Mouse (Mus musculus): ENCODE results near the gene Wdr13. TPM values are rescaled to one million over a fixed set of nuclear protein-coding genes. Genes with fewer than 3 reads are reported as not detected.

The Wdr13 gene
- polyA plus RNA-seq, 1 experiment: 59.1 TPM

DNA sequence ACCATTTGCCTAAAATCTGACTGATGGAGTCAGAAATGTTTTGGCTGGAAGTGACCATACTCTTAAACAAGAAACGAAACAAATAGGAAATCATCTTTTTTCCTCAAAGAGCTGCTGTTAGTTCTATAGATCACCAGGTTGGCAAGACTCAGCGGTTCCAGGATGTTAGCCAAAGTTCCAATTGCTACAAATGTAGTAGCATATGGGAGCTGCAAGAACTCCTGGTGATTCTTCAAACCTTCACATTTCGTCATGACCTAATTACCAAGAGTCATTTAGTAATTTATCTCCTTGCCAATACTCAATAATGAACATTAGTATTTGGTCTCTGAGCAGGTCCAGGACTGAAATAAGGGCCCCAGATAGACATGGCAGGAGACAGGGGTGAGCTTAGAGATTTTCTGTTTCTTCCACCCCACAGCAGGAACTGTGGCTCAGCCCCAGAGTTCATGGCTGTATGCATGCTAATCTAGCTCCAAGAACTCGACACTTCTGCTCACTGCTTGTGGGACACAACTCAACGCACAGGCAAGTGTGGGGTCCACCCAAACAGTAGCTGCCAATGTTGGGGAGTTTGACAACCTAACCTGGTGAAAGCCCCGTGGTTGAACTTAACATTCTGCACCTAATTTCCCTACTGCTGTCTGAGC lies 8.7 kb downstream of the Wdr13 start:
- Histone ChIP-seq H3K4me3 (ENCODE audit: insufficient read depth, low read length) (no peak overlapping the region), H3K4me1 (ENCODE audit: control insufficient read depth, insufficient read depth, low read length) (no peaks in the 10 kb centered on the region), H3K27ac (ENCODE audit: insufficient read depth, low read depth, low read length) (no peak overlapping the region)
- TF ChIP-seq POLR2A (IDR thresholded peaks at IDR 0.05; ENCODE audit: borderline replicate concordance, low read depth, low read length): no peak
- no peak for TF ChIP-seq CTCF (IDR thresholded peaks at IDR 0.05; ENCODE audit: low read depth, low read length)

DNA sequence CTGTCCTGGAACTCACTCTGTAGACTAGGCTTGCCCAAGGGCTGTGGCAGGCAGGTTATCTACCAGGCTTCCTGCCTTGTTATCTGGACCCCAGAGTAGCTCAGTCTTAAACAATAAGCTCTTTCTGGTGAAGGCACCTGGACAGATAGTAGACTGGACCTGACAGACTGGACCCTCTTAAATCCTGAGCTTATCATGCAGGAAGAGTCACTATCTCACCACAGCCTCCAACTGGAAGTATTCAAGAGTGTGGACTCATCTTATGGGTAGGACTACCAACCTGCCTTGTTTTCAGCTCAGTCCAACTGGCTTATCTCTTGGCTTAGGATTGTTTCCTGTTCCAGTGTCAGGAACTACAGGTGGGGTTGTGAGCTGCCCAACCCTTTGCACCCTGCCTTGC lies 15.4 kb downstream of the Wdr13 start:
- no peak for TF ChIP-seq CTCF (IDR thresholded peaks at IDR 0.05; ENCODE audit: low read depth, low read length)
- Histone ChIP-seq H3K4me1 (ENCODE audit: control insufficient read depth, insufficient read depth, low read length) (no peaks in the 10 kb centered on the region), H3K4me3 (ENCODE audit: insufficient read depth, low read length) (no peak overlapping the region), H3K27ac (ENCODE audit: insufficient read depth, low read depth, low read length) (no peak overlapping the region)

DNA sequence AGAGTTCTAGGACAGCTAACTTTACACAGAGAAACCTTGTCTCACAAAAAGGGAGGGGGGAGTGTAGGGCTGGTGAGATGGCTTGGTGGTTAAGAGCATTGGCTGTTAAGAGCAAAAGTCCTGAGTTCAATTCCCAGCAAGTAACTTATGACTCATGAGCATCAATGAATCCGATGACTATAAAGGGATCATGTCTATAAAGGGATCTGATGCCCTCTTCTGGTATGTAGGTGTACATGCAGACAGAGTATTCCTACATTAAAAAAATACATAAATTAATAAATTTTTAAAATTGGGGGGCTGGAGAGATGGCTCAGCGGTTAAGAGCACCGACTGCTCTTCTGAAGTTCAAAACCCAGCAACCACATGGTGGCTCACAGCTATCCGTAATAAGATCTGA lies 17.4 kb downstream of the Wdr13 start:
- no peaks in the 10 kb centered on the region for H3K4me1 ChIP-seq (ENCODE audit: control insufficient read depth, insufficient read depth, low read length)
- H3K27ac ChIP-seq (ENCODE audit: insufficient read depth, low read depth, low read length): no peak overlapping the region
- no peak for TF ChIP-seq POLR2A (IDR thresholded peaks at IDR 0.05; ENCODE audit: borderline replicate concordance, low read depth, low read length)
- no peak for TF ChIP-seq CTCF (IDR thresholded peaks at IDR 0.05; ENCODE audit: low read depth, low read length)
- H3K4me3 ChIP-seq (ENCODE audit: insufficient read depth, low read length): no peak overlapping the region

DNA sequence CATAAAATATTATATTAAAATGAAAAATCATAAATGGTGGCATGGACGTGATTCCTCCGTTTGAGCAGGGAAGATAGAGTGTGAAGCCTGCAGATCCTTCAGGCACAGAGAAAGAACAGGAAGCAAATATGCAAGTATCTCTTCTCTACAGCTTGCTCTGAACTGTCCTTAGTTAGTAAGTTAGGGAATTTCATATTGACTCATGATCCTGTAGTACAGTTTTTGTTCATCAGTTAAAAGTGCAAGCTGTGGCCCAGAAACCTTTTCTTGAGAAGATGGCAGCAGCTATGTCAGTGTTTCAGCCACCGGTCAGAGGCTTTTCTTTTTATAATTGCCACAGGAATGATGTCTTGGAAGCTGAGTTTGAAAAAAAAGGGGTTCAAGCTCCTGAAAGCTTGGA lies 27.7 kb downstream of the Wdr13 start:
- Histone ChIP-seq H3K4me1 (ENCODE audit: control insufficient read depth, insufficient read depth, low read length) (peaks cover 2% of the 10 kb centered on the region; the same call in 1 of the 2 replicates), H3K27ac (ENCODE audit: insufficient read depth, low read depth, low read length) (no peak overlapping the region), H3K4me3 (ENCODE audit: insufficient read depth, low read length) (no peak overlapping the region)
- TF ChIP-seq POLR2A (IDR thresholded peaks at IDR 0.05; ENCODE audit: borderline replicate concordance, low read depth, low read length): no peak
- TF ChIP-seq CTCF (IDR thresholded peaks at IDR 0.05; ENCODE audit: low read depth, low read length): no peak

DNA sequence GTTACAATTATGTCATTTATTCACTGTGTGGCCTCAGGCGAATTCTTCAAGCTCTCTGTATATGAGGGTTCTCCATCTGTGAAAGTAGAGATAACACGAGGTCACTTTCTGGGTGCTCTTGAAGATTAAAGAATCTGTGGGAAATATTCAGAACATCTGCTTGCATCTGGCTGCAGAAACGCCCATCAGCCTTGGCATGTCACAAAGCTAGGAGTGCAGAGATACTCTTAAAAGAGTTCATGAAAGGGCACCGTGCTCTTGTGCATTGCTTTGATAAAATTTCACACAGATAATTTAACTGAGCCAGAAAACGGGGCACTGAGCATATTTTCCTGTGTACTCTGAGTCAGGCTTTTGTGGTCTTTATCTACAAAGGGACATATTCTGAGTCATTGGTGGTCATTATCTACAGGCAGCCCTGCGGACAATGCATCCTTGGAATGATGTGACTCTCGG lies 30.5 kb downstream of the Wdr13 start:
- TF ChIP-seq CTCF (IDR thresholded peaks at IDR 0.05; ENCODE audit: low read depth, low read length): no peak
- no peak for TF ChIP-seq POLR2A (IDR thresholded peaks at IDR 0.05; ENCODE audit: borderline replicate concordance, low read depth, low read length)
- Histone ChIP-seq H3K4me1 (ENCODE audit: control insufficient read depth, insufficient read depth, low read length) (peaks cover 7% of the 10 kb centered on the region; the same call in 1 of the 2 replicates), H3K4me3 (ENCODE audit: insufficient read depth, low read length) (no peak overlapping the region), H3K27ac (ENCODE audit: insufficient read depth, low read depth, low read length) (no peak overlapping the region)

DNA sequence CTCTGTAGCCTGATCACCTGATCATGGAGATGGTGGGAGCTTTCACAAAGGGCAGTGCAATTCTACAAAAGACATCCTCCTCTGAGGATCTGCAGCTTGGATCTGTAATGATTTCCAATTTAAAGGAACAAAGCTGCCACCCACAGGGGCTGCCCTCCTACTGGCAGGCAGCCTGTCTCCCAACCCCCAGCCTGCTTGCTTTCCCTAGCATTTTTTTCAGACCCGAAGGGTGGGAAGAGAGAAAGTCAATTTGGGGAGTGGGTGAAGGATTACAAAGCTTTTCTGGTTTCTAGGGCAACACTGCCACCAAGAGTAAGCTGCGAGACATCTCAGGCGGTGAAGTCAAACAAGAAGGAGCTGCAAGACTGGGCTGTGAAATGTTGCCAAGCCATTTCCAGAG lies 31.7 kb downstream of the Wdr13 start:
- no peak overlapping the region for H3K27ac ChIP-seq (ENCODE audit: insufficient read depth, low read depth, low read length)
- TF ChIP-seq POLR2A (IDR thresholded peaks at IDR 0.05; ENCODE audit: borderline replicate concordance, low read depth, low read length) (no peak), CTCF (IDR thresholded peaks at IDR 0.05; ENCODE audit: low read depth, low read length) (no peak)
- no peak overlapping the region for H3K4me3 ChIP-seq (ENCODE audit: insufficient read depth, low read length)
- H3K4me1 ChIP-seq (ENCODE audit: control insufficient read depth, insufficient read depth, low read length): peaks cover 7% of the 10 kb centered on the region; the same call in 1 of the 2 replicates

DNA sequence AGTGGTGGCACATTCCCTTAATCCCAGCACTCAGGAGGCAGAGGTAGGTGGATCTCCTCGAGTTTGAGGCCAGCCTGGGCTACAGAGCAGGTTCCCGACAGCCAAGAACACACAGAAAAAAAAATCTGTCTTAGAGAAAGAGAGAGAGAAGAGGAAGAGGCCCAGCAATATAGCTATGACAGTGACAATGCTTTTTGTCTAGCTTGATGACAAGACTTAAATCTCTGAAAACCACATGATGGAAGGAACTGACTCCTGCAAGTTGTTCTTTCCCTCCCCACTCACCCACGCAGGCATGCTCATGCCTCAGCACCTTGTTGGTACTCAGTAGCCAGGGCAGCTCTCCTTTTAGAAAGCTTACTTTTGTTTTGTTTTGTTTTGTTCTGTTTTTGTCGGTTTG lies 33.3 kb downstream of the Wdr13 start:
- no peak for TF ChIP-seq CTCF (IDR thresholded peaks at IDR 0.05; ENCODE audit: low read depth, low read length)
- TF ChIP-seq POLR2A (IDR thresholded peaks at IDR 0.05; ENCODE audit: borderline replicate concordance, low read depth, low read length): no peak
- peak overlapping the region; percentile 63 for H3K27ac ChIP-seq (ENCODE audit: insufficient read depth, low read depth, low read length)
- no peak overlapping the region for H3K4me3 ChIP-seq (ENCODE audit: insufficient read depth, low read length)
- H3K4me1 ChIP-seq (ENCODE audit: control insufficient read depth, insufficient read depth, low read length): peaks cover 7% of the 10 kb centered on the region; the same call in 1 of the 2 replicates

DNA sequence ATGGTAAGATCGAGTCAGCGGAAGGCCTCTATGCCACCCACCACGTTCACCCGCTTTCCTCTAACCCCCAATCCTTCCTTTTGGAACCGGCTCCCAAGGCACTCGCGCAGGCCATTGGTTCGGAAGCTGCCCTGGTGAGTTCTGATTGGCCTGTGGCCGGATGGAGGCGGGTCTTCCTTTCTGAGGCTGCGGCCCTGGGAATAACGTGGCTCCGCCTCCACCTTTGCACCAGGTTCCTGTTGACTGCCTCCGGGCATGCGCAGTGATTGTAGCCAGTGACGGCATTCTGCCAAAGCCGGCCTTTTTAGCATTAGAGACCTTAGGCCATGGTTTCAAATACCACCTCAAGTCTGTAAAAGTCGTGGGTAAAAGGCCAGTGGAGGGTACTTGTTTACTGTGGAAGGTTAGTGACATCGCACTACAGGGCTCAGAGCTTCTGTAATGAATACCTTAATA lies 35.9 kb downstream of the Wdr13 start:
- TF ChIP-seq POLR2A (IDR thresholded peaks at IDR 0.05; ENCODE audit: borderline replicate concordance, low read depth, low read length): no peak
- peak overlapping the region; percentile 65 for H3K27ac ChIP-seq (ENCODE audit: insufficient read depth, low read depth, low read length)

DNA sequence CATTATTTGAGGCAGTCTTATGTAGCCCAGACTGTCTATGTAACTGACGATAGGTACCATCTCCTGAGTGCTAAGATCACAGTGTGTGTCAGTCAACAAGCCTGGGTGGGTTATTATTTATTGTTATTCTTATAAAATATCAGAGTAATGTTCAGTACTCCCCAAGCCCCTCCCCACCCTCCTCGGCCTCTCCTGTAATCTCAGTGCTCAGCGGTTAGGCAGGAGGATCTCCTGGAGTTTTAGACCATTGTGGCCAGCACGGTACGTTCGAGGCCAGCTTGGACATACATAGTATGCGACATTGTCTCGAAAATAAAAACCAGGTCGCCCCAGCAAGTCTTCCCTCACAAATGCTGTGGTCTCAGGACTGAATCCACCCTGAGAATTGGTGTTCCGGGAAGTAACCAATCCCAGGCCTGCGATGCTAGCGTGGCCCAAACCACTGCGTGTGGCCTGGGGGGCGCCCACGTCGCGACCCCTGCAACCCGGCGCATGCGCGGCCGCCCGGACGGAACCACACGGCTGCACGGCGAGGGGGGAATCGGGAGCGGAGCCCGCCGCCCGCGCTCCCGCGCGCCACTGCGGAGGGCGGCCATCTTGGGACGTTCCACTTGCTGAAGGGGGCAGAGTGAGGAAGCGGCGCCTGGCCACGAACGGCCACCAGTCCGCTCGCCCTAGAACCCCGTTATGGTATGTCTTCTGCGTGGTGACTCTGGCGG lies 36.5 kb downstream of the Wdr13 start:
- peaks cover 11% of the 10 kb centered on the region; the same call in 1 of the 2 replicates for H3K4me1 ChIP-seq (ENCODE audit: control insufficient read depth, insufficient read depth, low read length)
- peak overlapping the region; percentile 39 for H3K4me3 ChIP-seq (ENCODE audit: insufficient read depth, low read length)
- peak overlapping the region; percentile 65 for H3K27ac ChIP-seq (ENCODE audit: insufficient read depth, low read depth, low read length)

More for the DNA sequence above, 35.9 kb downstream of the Wdr13 start:
- H3K4me3 ChIP-seq (ENCODE audit: insufficient read depth, low read length): peak overlapping the region; percentile 51
- peaks cover 7% of the 10 kb centered on the region; the same call in 1 of the 2 replicates for H3K4me1 ChIP-seq (ENCODE audit: control insufficient read depth, insufficient read depth, low read length)

DNA sequence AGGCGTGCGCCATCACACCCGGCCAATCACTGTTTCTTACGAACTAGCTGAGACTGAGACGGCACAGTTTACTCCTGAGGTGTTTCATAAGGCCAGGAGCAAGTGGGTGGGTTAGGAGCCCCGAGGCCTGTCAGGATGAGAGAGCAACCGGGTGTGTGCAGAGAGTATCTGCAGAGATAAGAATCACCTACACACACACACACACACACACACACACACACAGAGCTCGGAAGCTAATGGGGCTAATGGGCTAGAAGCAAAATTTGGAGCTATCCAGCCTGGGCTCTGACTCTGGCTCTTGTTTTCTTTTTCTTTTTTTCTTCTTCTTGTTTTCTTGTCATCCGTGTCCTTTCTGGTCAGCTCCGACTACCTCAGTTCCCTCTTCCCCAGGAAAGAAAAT lies 37.1 kb downstream of the Wdr13 start:
- Histone ChIP-seq H3K4me3 (ENCODE audit: insufficient read depth, low read length) (peak overlapping the region; percentile 35; the same call in 1 of the 2 replicates), H3K27ac (ENCODE audit: insufficient read depth, low read depth, low read length) (no peak overlapping the region; the same call in 1 of the 2 replicates), H3K4me1 (ENCODE audit: control insufficient read depth, insufficient read depth, low read length) (peaks cover 16% of the 10 kb centered on the region)
- no peak for TF ChIP-seq POLR2A (IDR thresholded peaks at IDR 0.05; ENCODE audit: borderline replicate concordance, low read depth, low read length)
- TF ChIP-seq CTCF (IDR thresholded peaks at IDR 0.05; ENCODE audit: low read depth, low read length): no peak

DNA sequence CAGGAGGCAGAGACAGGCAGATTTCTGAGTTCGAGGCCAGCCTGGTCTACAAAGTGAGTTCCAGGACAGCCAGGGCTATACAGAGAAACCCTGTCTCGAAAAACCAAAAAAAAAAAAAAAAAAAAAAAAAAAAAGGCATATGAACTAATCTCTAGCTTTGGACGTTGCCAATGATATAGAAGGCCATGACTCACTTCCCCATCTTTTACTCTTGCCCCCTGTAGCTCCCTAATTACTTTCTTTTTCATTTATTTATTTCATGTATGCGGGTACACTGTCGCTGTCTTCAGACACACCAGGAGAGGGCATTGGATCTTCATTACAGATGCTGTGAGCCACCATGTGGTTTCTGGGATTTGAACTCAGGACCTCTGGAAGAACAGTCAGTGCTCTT lies 41.7 kb downstream of the Wdr13 start:
- Histone ChIP-seq H3K4me3 (ENCODE audit: insufficient read depth, low read length) (peak overlapping the region; percentile 69), H3K27ac (ENCODE audit: insufficient read depth, low read depth, low read length) (peak overlapping the region; percentile 99), H3K4me1 (ENCODE audit: control insufficient read depth, insufficient read depth, low read length) (peaks cover 21% of the 10 kb centered on the region)
